Mouse (Mus musculus): ENCODE measurements around the gene Zdhhc7.

DNA sequence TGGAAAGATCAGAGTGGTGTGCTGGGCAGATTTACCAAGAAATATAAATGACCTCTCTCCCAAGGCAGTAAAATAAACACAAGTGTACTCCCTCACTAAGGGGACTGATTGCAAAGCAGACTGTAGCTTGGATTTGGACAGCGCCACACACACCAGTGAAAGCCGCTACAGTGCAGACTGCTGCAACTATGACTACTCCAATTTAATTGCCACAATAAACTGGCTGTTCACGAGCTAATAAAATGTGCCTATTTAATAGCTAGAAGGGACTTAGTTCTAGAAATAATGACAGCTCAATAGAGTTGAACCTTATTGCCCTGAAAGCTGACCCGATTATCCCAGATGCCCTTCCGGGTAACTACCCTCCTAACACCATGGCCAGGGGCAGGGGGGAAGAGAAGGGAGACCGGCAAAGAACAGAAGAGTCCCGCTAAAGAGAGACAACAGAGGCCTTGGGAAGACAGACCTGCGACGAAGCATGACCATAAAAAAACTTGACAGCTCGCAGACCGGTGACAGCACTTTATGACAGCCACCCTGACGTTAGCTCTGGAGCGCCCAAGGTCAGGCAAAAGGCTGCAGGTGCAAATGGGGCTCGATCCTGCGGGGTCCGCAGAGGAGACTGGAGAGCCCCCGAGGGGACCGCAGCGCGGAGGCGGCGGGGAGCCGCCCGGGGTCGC lies 754 bp downstream of the Zdhhc7 start:
- TF ChIP-seq JUND (conservative IDR thresholded peaks at IDR 0.05; ENCODE audit: low read depth, low read length) (no peak), ZNF384 (IDR thresholded peaks at IDR 0.05; ENCODE audit: low read depth, low read length) (no peak)

All from CH12.LX (cell line).